11 mouse cellular contexts compared by ENCODE assay signal in genomic region chr3:39010544-39010943, GRCm38 (mm10).
DNase-seq lines count a peak whose midpoint lies in the region; ATAC-seq and TF ChIP-seq lines count a peak whose summit lies in the region.
"Had no signal": no experiment of that assay in that cellular context is flagged by ENCODE, and none has a peak within 500 bp of the region (broad histone marks: within the 10 kb centered on the region; RNA-seq: fewer than 3 reads in every experiment).

No protein-coding gene starts in this region.

- 0 out of 2 replicates have a peak overlapping the region, but pooled peaks have one; percentile 5 for H3K27ac ChIP-seq in hindbrain, embryonic 15.5 days (replicated peaks)
- H3K27ac ChIP-seq in hindbrain, embryonic 11.5 days (ENCODE audit: low read depth, low read length): no peak overlapping the region
- H3K27ac ChIP-seq in hindbrain, embryonic 16.5 days (ENCODE audit: low read depth, low read length): peak overlapping the region; percentile 17; the same call in 1 of the 2 replicates
- H3K27ac ChIP-seq in limb, embryonic 15.5 days: 0 out of 2 replicates have a peak overlapping the region, but pooled peaks have one; percentile 47
- H3K27ac ChIP-seq in kidney, adult 2 months (ENCODE audit: insufficient read depth, low read depth, low read length): no peak overlapping the region

- H3K9ac ChIP-seq in hindbrain, embryonic 15.5 days: no peak overlapping the region
- H3K9ac ChIP-seq in hindbrain, embryonic 11.5 days (ENCODE audit: low read depth, low read length): no peak overlapping the region
- H3K9ac ChIP-seq in hindbrain, embryonic 16.5 days (ENCODE audit: low read depth, low read length): no peak overlapping the region
- no peak overlapping the region for H3K9ac ChIP-seq in limb, embryonic 15.5 days

- 62% methylated on average over 7 of the region's 7 CpGs for WGBS in hindbrain, embryonic 15.5 days
- WGBS in hindbrain, embryonic 11.5 days: 88% methylated on average over 7 of the region's 7 CpGs
- WGBS in hindbrain, embryonic 16.5 days: 57% methylated on average over 7 of the region's 7 CpGs
- 44% methylated on average over 7 of the region's 7 CpGs for WGBS in limb, embryonic 15.5 days
- 76% methylated on average over 7 of the region's 7 CpGs for WGBS in kidney, adult 2 months

- peak; percentile 77 for ATAC-seq in hindbrain, embryonic 15.5 days (ENCODE audit: low FRiP score, low read depth)
- no peak for ATAC-seq in hindbrain, embryonic 11.5 days (ENCODE audit: low FRiP score)
- ATAC-seq in hindbrain, embryonic 16.5 days: peak; percentile 71
- ATAC-seq in limb, embryonic 15.5 days (ENCODE audit: insufficient number of reproducible peaks, low FRiP score, low TSS enrichment, low read depth): no peak; the same call in 1 of the 2 replicates

- H3K4me2 ChIP-seq in hindbrain, embryonic 15.5 days: no peak overlapping the region
- H3K4me2 ChIP-seq in hindbrain, embryonic 11.5 days (replicated peaks; ENCODE audit: low read depth, low read length): no peak overlapping the region
- H3K4me2 ChIP-seq in hindbrain, embryonic 16.5 days (ENCODE audit: low read length): no peak overlapping the region
- no peak overlapping the region for H3K4me2 ChIP-seq in limb, embryonic 15.5 days
- H3K4me2 ChIP-seq: liver, embryonic 11.5 days had no signal

- H3K9me3 ChIP-seq in hindbrain, embryonic 15.5 days: no peaks in the 10 kb centered on the region
- H3K9me3 ChIP-seq in hindbrain, embryonic 11.5 days (ENCODE audit: control insufficient read depth, low read length): no peaks in the 10 kb centered on the region
- no peaks in the 10 kb centered on the region for H3K9me3 ChIP-seq in hindbrain, embryonic 16.5 days (ENCODE audit: control insufficient read depth, low read length)
- no peaks in the 10 kb centered on the region for H3K9me3 ChIP-seq in limb, embryonic 15.5 days

- peaks cover 35% of the 10 kb centered on the region for H3K36me3 ChIP-seq in hindbrain, embryonic 15.5 days
- no peaks in the 10 kb centered on the region; the same call in 1 of the 2 replicates for H3K36me3 ChIP-seq in hindbrain, embryonic 11.5 days (ENCODE audit: control insufficient read depth, insufficient read depth, low read length)
- H3K36me3 ChIP-seq in hindbrain, embryonic 16.5 days (ENCODE audit: control insufficient read depth, insufficient read depth, low read length): peaks cover 23% of the 10 kb centered on the region
- peaks cover 46% of the 10 kb centered on the region for H3K36me3 ChIP-seq in limb, embryonic 15.5 days
- no peaks in the 10 kb centered on the region for H3K36me3 ChIP-seq in kidney, adult 2 months (ENCODE audit: control insufficient read depth, insufficient read depth, low read length)

- H3K4me1 ChIP-seq in hindbrain, embryonic 15.5 days (replicated peaks): no peaks in the 10 kb centered on the region
- no peaks in the 10 kb centered on the region for H3K4me1 ChIP-seq in hindbrain, embryonic 11.5 days (replicated peaks; ENCODE audit: control insufficient read depth, insufficient read depth, low read length)
- no peaks in the 10 kb centered on the region for H3K4me1 ChIP-seq in hindbrain, embryonic 16.5 days (ENCODE audit: control insufficient read depth, insufficient read depth, low read depth, low read length)
- H3K4me1 ChIP-seq in limb, embryonic 15.5 days: peaks cover 13% of the 10 kb centered on the region; the same call in 1 of the 2 replicates
- no peaks in the 10 kb centered on the region for H3K4me1 ChIP-seq in kidney, adult 2 months (ENCODE audit: control insufficient read depth, insufficient read depth, low read length)

- no peak for DNase-seq in hindbrain, embryonic 11.5 days (ENCODE audit: low spot score)
- DNase-seq in cerebellum, postnatal 10 days: peak; percentile 35 to 42
- no peak for DNase-seq in heart, adult 9 months (ENCODE audit: low spot score in 2 of 2)
- no peak for DNase-seq in kidney, adult 2 months
- DNase-seq: heart, postnatal 36 days; kidney, postnatal 36 days; thymus, postnatal 14 days had no signal

- H3K4me3 ChIP-seq in hindbrain, embryonic 15.5 days: no peak overlapping the region
- H3K4me3 ChIP-seq in hindbrain, embryonic 11.5 days (ENCODE audit: low read depth, low read length): no peak overlapping the region
- no peak overlapping the region for H3K4me3 ChIP-seq in hindbrain, embryonic 16.5 days (ENCODE audit: low read length)
- no peak overlapping the region for H3K4me3 ChIP-seq in limb, embryonic 15.5 days
- no peak overlapping the region for H3K4me3 ChIP-seq in kidney, adult 2 months (ENCODE audit: insufficient read depth, low read depth, low read length)

- no peak for TF ChIP-seq CTCF in kidney, adult 2 months (conservative IDR thresholded peaks at IDR 0.05; ENCODE audit: insufficient read depth, insufficient read length, low read depth, low read length)

- no peak for TF ChIP-seq POLR2A in kidney, adult 2 months (IDR thresholded peaks at IDR 0.05; ENCODE audit: low read depth, low read length)

- no peaks in the 10 kb centered on the region for H3K27me3 ChIP-seq in hindbrain, embryonic 15.5 days
- H3K27me3 ChIP-seq in hindbrain, embryonic 11.5 days (ENCODE audit: control insufficient read depth, insufficient read depth, low read length): no peaks in the 10 kb centered on the region
- H3K27me3 ChIP-seq in hindbrain, embryonic 16.5 days (replicated peaks; ENCODE audit: control insufficient read depth, insufficient read depth, low read length): no peaks in the 10 kb centered on the region
- H3K27me3 ChIP-seq in limb, embryonic 15.5 days: no peaks in the 10 kb centered on the region
- H3K27me3 ChIP-seq in kidney, adult 2 months (replicated peaks; ENCODE audit: control insufficient read depth, insufficient read depth, low read length): no peaks in the 10 kb centered on the region

Comparison
In these comparisons a context has a peak if more than half of its experiments do, and no peak if none do; other contexts are left out.
1. ATAC-seq: peak in hindbrain, embryonic 15.5 days (single experiment) and hindbrain, embryonic 16.5 days (single experiment); none in hindbrain, embryonic 11.5 days (single experiment) and limb, embryonic 15.5 days (single experiment).
2. H3K27ac ChIP-seq: peak in hindbrain, embryonic 15.5 days (single experiment), hindbrain, embryonic 16.5 days (single experiment) and limb, embryonic 15.5 days (single experiment); none in hindbrain, embryonic 11.5 days (single experiment) and kidney, adult 2 months (single experiment).
3. DNase-seq: peak in cerebellum, postnatal 10 days (2 of 2); none in hindbrain, embryonic 11.5 days (single experiment), heart, adult 9 months (0 of 2) and kidney, adult 2 months (single experiment).